In genomic region chr16:44330657-44331056, GRCm38 (mm10) we compare ENCODE assay signal across 12 mouse cellular contexts. TPM values are rescaled to one million over a fixed set of nuclear protein-coding genes. Genes with fewer than 3 reads are reported as not detected.
DNase-seq lines count a peak whose midpoint lies in the region; ATAC-seq lines count a peak whose summit lies in the region.
"Had no signal": no experiment of that assay in that cellular context is flagged by ENCODE, and none has a peak within 500 bp of the region (broad histone marks: within the 10 kb centered on the region; RNA-seq: fewer than 3 reads in every experiment).

No protein-coding gene starts in this region.

- H3K4me2 ChIP-seq in hindbrain, embryonic 15.5 days, result peak overlapping the region; percentile 99
- H3K4me2 ChIP-seq in hindbrain, embryonic 13.5 days, result no peak overlapping the region
- peak overlapping the region; percentile 94; the same call in 1 of the 2 replicates for H3K4me2 ChIP-seq in midbrain, embryonic 15.5 days
- no peak overlapping the region for H3K4me2 ChIP-seq in midbrain, embryonic 13.5 days (replicated peaks)
- H3K4me2 ChIP-seq: heart, embryonic 15.5 days; liver, embryonic 15.5 days; midbrain, embryonic 12.5 days had no signal

- no peaks in the 10 kb centered on the region for H3K9me3 ChIP-seq in hindbrain, embryonic 15.5 days
- no peaks in the 10 kb centered on the region for H3K9me3 ChIP-seq in hindbrain, embryonic 13.5 days
- no peaks in the 10 kb centered on the region for H3K9me3 ChIP-seq in midbrain, embryonic 15.5 days
- H3K9me3 ChIP-seq in midbrain, embryonic 13.5 days, result no peaks in the 10 kb centered on the region
- H3K9me3 ChIP-seq: heart, embryonic 15.5 days; liver, embryonic 15.5 days; midbrain, embryonic 12.5 days had no signal

- 81% methylated on average over 9 of the region's 9 CpGs for WGBS in hindbrain, embryonic 15.5 days
- 78% methylated on average over 9 of the region's 9 CpGs for WGBS in hindbrain, embryonic 13.5 days
- WGBS in midbrain, embryonic 15.5 days, result 76% methylated on average over 9 of the region's 9 CpGs
- WGBS in midbrain, embryonic 13.5 days, result 76% methylated on average over 9 of the region's 9 CpGs

- peak; percentile 33 for DNase-seq in brain, adult 2 months (ENCODE audit: low read depth, low spot score)
- DNase-seq in naive thymus-derived CD4-positive, alpha-beta T cell, adult 2 months (ENCODE audit: low read depth), result peak; percentile 38
- DNase-seq in MN1 (ENCODE audit: low spot score), result no peak
- no peak for DNase-seq in T-cell, adult 2 months (ENCODE audit: low spot score)

- H3K27ac ChIP-seq in hindbrain, embryonic 15.5 days (replicated peaks), result no peak overlapping the region
- H3K27ac ChIP-seq in hindbrain, embryonic 13.5 days, result no peak overlapping the region
- no peak overlapping the region for H3K27ac ChIP-seq in midbrain, embryonic 15.5 days
- no peak overlapping the region for H3K27ac ChIP-seq in midbrain, embryonic 13.5 days
- H3K27ac ChIP-seq: heart, embryonic 15.5 days; liver, embryonic 15.5 days; midbrain, embryonic 12.5 days had no signal

- no peak overlapping the region for H3K9ac ChIP-seq in hindbrain, embryonic 15.5 days
- no peak overlapping the region for H3K9ac ChIP-seq in hindbrain, embryonic 13.5 days
- H3K9ac ChIP-seq in midbrain, embryonic 15.5 days, result no peak overlapping the region
- no peak overlapping the region for H3K9ac ChIP-seq in midbrain, embryonic 13.5 days (replicated peaks)
- H3K9ac ChIP-seq: heart, embryonic 15.5 days; liver, embryonic 15.5 days; midbrain, embryonic 12.5 days had no signal

- no peak for ATAC-seq in hindbrain, embryonic 15.5 days (ENCODE audit: low FRiP score, low read depth)
- ATAC-seq in hindbrain, embryonic 13.5 days (ENCODE audit: low FRiP score), result no peak
- no peak for ATAC-seq in midbrain, embryonic 15.5 days (replicated peaks)
- ATAC-seq in midbrain, embryonic 13.5 days, result no peak
- ATAC-seq: activated CD4-positive, CD25-positive, alpha-beta regulatory T cell, adult 4 months had no signal

- H3K27me3 ChIP-seq in hindbrain, embryonic 15.5 days, result peaks cover 3% of the 10 kb centered on the region; the same call in 1 of the 2 replicates
- peaks cover 32% of the 10 kb centered on the region for H3K27me3 ChIP-seq in hindbrain, embryonic 13.5 days
- peaks cover 8% of the 10 kb centered on the region for H3K27me3 ChIP-seq in midbrain, embryonic 15.5 days (replicated peaks)
- peaks cover 44% of the 10 kb centered on the region for H3K27me3 ChIP-seq in midbrain, embryonic 13.5 days

- no peak overlapping the region for H3K4me3 ChIP-seq in hindbrain, embryonic 15.5 days
- H3K4me3 ChIP-seq in hindbrain, embryonic 13.5 days, result no peak overlapping the region
- H3K4me3 ChIP-seq in midbrain, embryonic 15.5 days, result no peak overlapping the region
- no peak overlapping the region for H3K4me3 ChIP-seq in midbrain, embryonic 13.5 days (replicated peaks)
- H3K4me3 ChIP-seq: heart, embryonic 15.5 days; liver, embryonic 15.5 days; midbrain, embryonic 12.5 days had no signal

- H3K4me1 ChIP-seq in hindbrain, embryonic 15.5 days (replicated peaks), result peaks cover 23% of the 10 kb centered on the region
- H3K4me1 ChIP-seq in hindbrain, embryonic 13.5 days (replicated peaks), result peaks cover 22% of the 10 kb centered on the region
- H3K4me1 ChIP-seq in midbrain, embryonic 15.5 days, result peaks cover 21% of the 10 kb centered on the region
- H3K4me1 ChIP-seq in midbrain, embryonic 13.5 days (replicated peaks), result peaks cover 20% of the 10 kb centered on the region

- H3K36me3 ChIP-seq in hindbrain, embryonic 15.5 days, result no peaks in the 10 kb centered on the region
- no peaks in the 10 kb centered on the region for H3K36me3 ChIP-seq in hindbrain, embryonic 13.5 days
- H3K36me3 ChIP-seq in midbrain, embryonic 15.5 days (replicated peaks), result no peaks in the 10 kb centered on the region
- no peaks in the 10 kb centered on the region for H3K36me3 ChIP-seq in midbrain, embryonic 13.5 days
- H3K36me3 ChIP-seq: heart, embryonic 15.5 days; liver, embryonic 15.5 days; midbrain, embryonic 12.5 days had no signal

RNA-seq across cellular contexts. Expression of gene Sidt1, which starts 2.3 kb away (rescaled TPM):
- polyA plus RNA-seq in hindbrain, embryonic 15.5 days (2015; fragmentation: Nextera tagmentation; extraction: Ambion mirVana), result 13.6 and 15.3 TPM in 2 replicates
- 3.4 and 3.6 TPM in 2 replicates for polyA plus RNA-seq in hindbrain, embryonic 13.5 days (2015; fragmentation: Nextera tagmentation; extraction: Ambion mirVana)
- polyA plus RNA-seq in midbrain, embryonic 15.5 days (2015; fragmentation: Nextera tagmentation; extraction: Ambion mirVana), result 12.3 and 14.3 TPM in 2 replicates
- 3.3 and 3.5 TPM in 2 replicates for polyA plus RNA-seq in midbrain, embryonic 13.5 days (2015; fragmentation: Nextera tagmentation; extraction: Ambion mirVana)

RNA-seq across cellular contexts. Expression of gene Spice1, which starts 16.3 kb away (rescaled TPM):
- polyA plus RNA-seq in hindbrain, embryonic 15.5 days (2015; fragmentation: Nextera tagmentation; extraction: Ambion mirVana), result 11.9 and 15.8 TPM in 2 replicates
- 17.1 and 17.7 TPM in 2 replicates for polyA plus RNA-seq in hindbrain, embryonic 13.5 days (2015; fragmentation: Nextera tagmentation; extraction: Ambion mirVana)
- polyA plus RNA-seq in midbrain, embryonic 15.5 days (2015; fragmentation: Nextera tagmentation; extraction: Ambion mirVana), result 13.3 and 14.8 TPM in 2 replicates
- 14.9 and 15.5 TPM in 2 replicates for polyA plus RNA-seq in midbrain, embryonic 13.5 days (2015; fragmentation: Nextera tagmentation; extraction: Ambion mirVana)

Comparison
In these comparisons a context has a peak if more than half of its experiments do, and no peak if none do; other contexts are left out.
1. H3K4me2 ChIP-seq: peak in hindbrain, embryonic 15.5 days (single experiment) and midbrain, embryonic 15.5 days (single experiment); none in hindbrain, embryonic 13.5 days (single experiment) and midbrain, embryonic 13.5 days (single experiment).
2. DNase-seq: peak in brain, adult 2 months (single experiment) and naive thymus-derived CD4-positive, alpha-beta T cell, adult 2 months (single experiment); none in MN1 (single experiment) and T-cell, adult 2 months (single experiment).